Mouse (Mus musculus): ENCODE data around the gene Arid3a. TPM values are rescaled to one million over a fixed set of nuclear protein-coding genes. Genes with fewer than 3 reads are reported as not detected.

Gene Arid3a
- polyA plus RNA-seq, 1 experiment, result 15.0 TPM

- Histone ChIP-seq H3K36me3 (ENCODE audit: control insufficient read depth, insufficient read depth, low read length) (no peaks in the 10 kb centered on the region), H3K27me3 (ENCODE audit: control insufficient read depth, insufficient read depth, low read length) (peaks cover 9% of the 10 kb centered on the region; the same call in 1 of the 2 replicates), H3K4me3 (ENCODE audit: extremely low read depth, insufficient read depth, insufficient read length) (no peak overlapping the region), H3K4me1 (ENCODE audit: control insufficient read depth, insufficient read depth, insufficient read length) (peaks cover 11% of the 10 kb centered on the region), H3K27ac (ENCODE audit: insufficient read depth, low read length) (no peak overlapping the region)
- 22% methylated on average over 29 of the region's 29 CpGs for WGBS
- TF ChIP-seq CTCF (IDR thresholded peaks at IDR 0.05; ENCODE audit: extremely low read depth, insufficient read depth, insufficient read length, insufficient replicate concordance) (peak; percentile 100), POLR2A (IDR thresholded peaks at IDR 0.05; ENCODE audit: low read depth, low read length) (no peak)
- peak; percentile 75 to 87 for DNase-seq (ENCODE audit: low read depth in 1 of 2, low spot score in 2 of 2)
Measured at GRCm38 (mm10) chr10:79924998-79925784, 1.7 kb upstream of the Arid3a start.

DNA sequence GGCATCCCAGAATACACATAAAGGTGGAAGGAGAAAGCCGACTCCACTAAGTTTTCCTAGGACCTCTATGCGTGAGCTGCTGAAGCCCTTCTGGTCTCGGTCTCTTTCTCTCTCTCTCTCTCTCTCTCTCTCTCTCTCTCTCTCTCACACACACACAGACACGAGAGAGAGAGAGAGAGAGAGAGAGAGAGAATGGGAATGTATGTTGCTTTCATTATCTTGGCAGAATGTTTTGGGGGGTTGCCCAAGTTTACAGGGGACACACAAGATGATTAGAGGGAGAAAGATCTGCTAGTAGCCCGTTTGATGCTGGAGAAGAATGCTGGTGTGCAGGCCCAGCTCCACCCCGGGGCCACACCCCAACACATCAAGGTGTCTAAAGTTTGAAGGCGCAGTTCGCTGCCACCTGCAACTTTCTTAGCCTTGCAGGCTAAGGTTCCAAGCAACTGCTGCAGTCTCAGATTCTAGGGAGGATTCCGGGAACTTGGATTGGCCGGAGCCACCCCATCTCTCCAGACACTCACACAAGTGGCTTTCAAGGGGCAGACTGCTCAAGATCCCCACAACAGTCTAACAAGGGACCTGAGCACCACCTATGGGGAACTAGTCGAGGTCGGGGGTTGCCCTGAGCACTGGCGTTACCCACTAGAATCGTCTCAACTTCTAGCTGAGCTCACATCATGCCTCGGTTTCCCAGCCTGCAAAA lies 905 bp upstream of the Arid3a start:
- Histone ChIP-seq H3K27ac (ENCODE audit: insufficient read depth, low read length) (peak overlapping the region; percentile 88), H3K4me1 (ENCODE audit: control insufficient read depth, insufficient read depth, insufficient read length) (peaks cover 6% of the 10 kb centered on the region), H3K36me3 (ENCODE audit: control insufficient read depth, insufficient read depth, low read length) (peaks cover 4% of the 10 kb centered on the region; the same call in 1 of the 2 replicates), H3K4me3 (ENCODE audit: extremely low read depth, insufficient read depth, insufficient read length) (peak overlapping the region; percentile 96), H3K27me3 (ENCODE audit: control insufficient read depth, insufficient read depth, low read length) (peaks cover 5% of the 10 kb centered on the region; the same call in 1 of the 2 replicates)
- no peak for DNase-seq (ENCODE audit: low read depth in 1 of 2, low spot score in 2 of 2)
- TF ChIP-seq CTCF (IDR thresholded peaks at IDR 0.05; ENCODE audit: extremely low read depth, insufficient read depth, insufficient read length, insufficient replicate concordance) (no peak), POLR2A (IDR thresholded peaks at IDR 0.05; ENCODE audit: low read depth, low read length) (no peak)
- WGBS, result 6% methylated on average over 15 of the region's 15 CpGs

- H3K4me1 ChIP-seq (ENCODE audit: control insufficient read depth, insufficient read depth, insufficient read length), result peaks cover 2% of the 10 kb centered on the region; the same call in 1 of the 2 replicates
- TF ChIP-seq POLR2A (IDR thresholded peaks at IDR 0.05; ENCODE audit: low read depth, low read length), result no peak
- no peak for TF ChIP-seq CTCF (IDR thresholded peaks at IDR 0.05; ENCODE audit: extremely low read depth, insufficient read depth, insufficient read length, insufficient replicate concordance)
- H3K27me3 ChIP-seq (ENCODE audit: control insufficient read depth, insufficient read depth, low read length), result no peaks in the 10 kb centered on the region
- H3K27ac ChIP-seq (ENCODE audit: insufficient read depth, low read length), result peak overlapping the region; percentile 92
- under 1% methylated on average over 54 of the region's 54 CpGs for WGBS
- peaks cover 10% of the 10 kb centered on the region for H3K36me3 ChIP-seq (ENCODE audit: control insufficient read depth, insufficient read depth, low read length)
- H3K4me3 ChIP-seq (ENCODE audit: extremely low read depth, insufficient read depth, insufficient read length), result peak overlapping the region; percentile 96
- peak in 1 of 2 experiments; percentile 63 for DNase-seq (ENCODE audit: low read depth in 1 of 2, low spot score in 2 of 2)
Measured at GRCm38 (mm10) chr10:79927324-79928029, 634 bp downstream of the Arid3a start.

DNA sequence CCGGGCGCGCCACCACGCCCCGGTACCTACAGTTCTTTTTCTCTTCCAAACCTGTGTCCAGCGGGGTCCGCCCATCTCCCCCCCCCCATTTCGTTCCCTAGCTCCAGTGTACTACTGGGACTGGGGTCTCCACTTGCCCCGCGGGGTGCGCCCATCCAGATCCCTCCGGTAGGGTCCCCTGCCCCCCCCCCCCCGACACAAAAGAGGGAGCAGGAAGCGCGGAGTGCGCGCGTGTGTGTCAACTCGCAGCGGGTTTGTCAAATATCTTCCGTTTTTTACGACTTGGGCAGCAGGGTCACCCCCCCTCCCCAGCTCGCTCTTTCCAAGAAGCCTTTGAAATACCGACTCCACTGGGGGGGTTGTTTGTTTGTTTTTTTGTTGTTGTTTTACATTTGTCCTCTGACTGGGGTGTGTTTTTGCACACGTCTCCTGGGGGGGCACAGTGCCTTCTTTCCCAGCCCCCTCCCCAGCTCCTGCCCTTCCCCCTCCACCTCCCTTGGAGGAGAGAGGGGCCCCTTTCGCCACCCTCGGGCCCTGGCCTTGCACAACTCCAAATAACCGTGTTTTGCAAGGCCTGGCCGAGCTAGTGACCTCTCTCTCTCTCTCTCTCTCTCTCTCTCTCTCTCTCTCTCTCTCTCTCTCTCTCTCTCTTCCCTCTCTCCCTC lies 1.3 kb downstream of the Arid3a start:
- Histone ChIP-seq H3K4me1 (ENCODE audit: control insufficient read depth, insufficient read depth, insufficient read length) (peaks cover 6% of the 10 kb centered on the region; the same call in 1 of the 2 replicates), H3K27ac (ENCODE audit: insufficient read depth, low read length) (peak overlapping the region; percentile 92), H3K27me3 (ENCODE audit: control insufficient read depth, insufficient read depth, low read length) (no peaks in the 10 kb centered on the region), H3K4me3 (ENCODE audit: extremely low read depth, insufficient read depth, insufficient read length) (peak overlapping the region; percentile 96), H3K36me3 (ENCODE audit: control insufficient read depth, insufficient read depth, low read length) (peaks cover 14% of the 10 kb centered on the region)
- WGBS, result 1% methylated on average over 28 of the region's 29 CpGs
- DNase-seq (ENCODE audit: low read depth in 1 of 2, low spot score in 2 of 2), result peak in 1 of 2 experiments; percentile 39
- TF ChIP-seq POLR2A (IDR thresholded peaks at IDR 0.05; ENCODE audit: low read depth, low read length) (no peak), CTCF (IDR thresholded peaks at IDR 0.05; ENCODE audit: extremely low read depth, insufficient read depth, insufficient read length, insufficient replicate concordance) (no peak)

DNA sequence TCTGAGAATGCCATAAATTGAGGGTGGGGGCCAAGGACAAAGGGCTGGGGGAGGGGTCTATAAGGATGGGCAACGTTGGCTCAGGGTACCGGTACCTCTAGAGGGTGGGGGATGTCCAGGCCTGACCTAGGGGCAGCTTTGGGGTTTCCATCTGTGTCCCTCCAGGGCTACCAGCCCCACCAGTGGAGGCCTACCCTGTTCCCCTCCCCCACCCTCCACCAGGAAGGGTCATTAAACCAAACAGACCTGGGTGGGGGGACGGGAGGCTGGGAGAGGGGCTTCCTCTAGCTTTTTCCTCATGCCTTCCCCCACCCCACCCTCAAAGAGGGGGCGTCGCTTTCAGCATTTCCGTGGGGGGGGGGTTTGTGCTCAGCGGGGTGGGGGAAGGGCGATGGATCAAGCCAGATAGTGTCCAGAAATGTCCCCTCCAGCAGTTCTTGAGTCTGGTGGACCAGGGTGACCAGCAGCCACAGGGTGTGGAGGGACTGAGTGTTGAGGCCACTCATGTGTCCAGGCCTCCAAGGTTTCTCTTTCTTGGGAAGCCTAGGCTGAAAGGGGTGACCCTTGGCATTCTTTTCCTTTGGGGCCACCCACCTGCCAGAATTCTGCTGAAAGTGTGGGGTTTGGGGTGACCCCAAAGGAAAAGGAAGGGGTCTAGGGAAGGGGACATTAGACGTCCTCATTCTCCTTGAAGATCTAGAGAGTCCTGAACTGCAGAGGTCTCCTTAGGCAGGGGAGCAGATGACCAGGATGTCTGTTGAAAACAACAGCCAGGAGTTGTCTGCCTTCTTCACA lies 2.3 kb downstream of the Arid3a start:
- DNase-seq (ENCODE audit: low read depth in 1 of 2, low spot score in 2 of 2), result no peak
- peaks cover 15% of the 10 kb centered on the region for H3K36me3 ChIP-seq (ENCODE audit: control insufficient read depth, insufficient read depth, low read length)
- WGBS, result 64% methylated on average over 9 of the region's 9 CpGs
- no peak for TF ChIP-seq POLR2A (IDR thresholded peaks at IDR 0.05; ENCODE audit: low read depth, low read length)
- peaks cover 6% of the 10 kb centered on the region; the same call in 1 of the 2 replicates for H3K4me1 ChIP-seq (ENCODE audit: control insufficient read depth, insufficient read depth, insufficient read length)
- no peak overlapping the region for H3K27ac ChIP-seq (ENCODE audit: insufficient read depth, low read length)
- H3K27me3 ChIP-seq (ENCODE audit: control insufficient read depth, insufficient read depth, low read length), result no peaks in the 10 kb centered on the region
- H3K4me3 ChIP-seq (ENCODE audit: extremely low read depth, insufficient read depth, insufficient read length), result no peak overlapping the region
